Mouse (Mus musculus) thymus, adult 2 months (tissue): Measurements from ENCODE around the gene Glipr1. TPM values are rescaled to one million over a fixed set of nuclear protein-coding genes. Genes with fewer than 3 reads are reported as not detected.
"Not testable (repeated sequence)": the region's sequence is repeated elsewhere in the genome, so short reads cannot be mapped to it uniquely, and the experiment has no call there.

ENCODE experiments used
- DNase-seq: peaks from one replicate; pipeline ENCODE4 v3.0.0; 2021
- H3K27ac ChIP-seq: fragments of 200-500 bp; 2 replicates; pipeline ENCODE4 v1.5.1; 2012; ENCODE audit warnings: low read length, control low read depth; ENCODE audit not compliant: control insufficient read depth, insufficient read depth
- H3K27me3 ChIP-seq: fragments of 200-500 bp; 2 replicates; pipeline ENCODE4 v1.6.1; 2012; ENCODE audit warnings: mild to moderate bottlenecking, low read length, moderate library complexity, mixed read lengths; ENCODE audit not compliant: control insufficient read depth, insufficient read depth
- H3K36me3 ChIP-seq: fragments of 200-500 bp; 2 replicates; pipeline ENCODE4 v1.6.1; 2012; ENCODE audit warnings: mild to moderate bottlenecking, low read length, moderate library complexity; ENCODE audit not compliant: control insufficient read depth, insufficient read depth
- H3K4me1 ChIP-seq: fragments of 200-500 bp; replicated peaks from 2 replicates; pipeline ENCODE4 v1.6.1; 2012; ENCODE audit warnings: low read length; ENCODE audit not compliant: control insufficient read depth, insufficient read depth
- H3K4me3 ChIP-seq: fragments of 200-500 bp; 2 replicates; pipeline ENCODE4 v1.5.1; 2012; ENCODE audit warnings: mild to moderate bottlenecking, low read length, control low read depth, moderate library complexity; ENCODE audit not compliant: control insufficient read depth, insufficient read depth
- CTCF ChIP-seq: fragments of 200-500 bp; IDR thresholded peaks from 2 replicates; pipeline ENCODE4 v1.5.1; 2012; ENCODE audit warnings: mild to moderate bottlenecking, control low read depth, low read length, moderate library complexity, borderline replicate concordance; ENCODE audit not compliant: control insufficient read depth, poor library complexity, insufficient read depth; ENCODE audit errors: extremely low read depth
- POLR2A ChIP-seq: fragments of 200-500 bp; IDR thresholded peaks from 2 replicates; pipeline ENCODE4 v1.6.1; 2012; ENCODE audit warnings: mild to moderate bottlenecking, low read length, control low read depth, moderate library complexity; ENCODE audit not compliant: control insufficient read depth, poor library complexity, insufficient read depth; ENCODE audit errors: extremely low read depth
- WGBS: fragments of 180-500 bp; shearing (Covaris S2); methylation state at CpG from one replicate; pipeline ENCODE4 v1.1.7; 2018; 5-methylcytosine and 5-hydroxymethylcytosine counted together
- polyA plus RNA-seq: library from polyadenylated mRNA; depleted of rRNA; stranded (reverse); fragments of >200 nt; gene quantifications from 2 replicates; pipeline ENCODE4 v1.2.3, GENCODE M21; 2012; rRNA removed

The Glipr1 gene
- polyA plus RNA-seq = 40.5 and 62.2 TPM in 2 replicates

- 8% methylated on average over 9 of the region's 9 CpGs for WGBS
- Histone ChIP-seq H3K27me3 (no peaks in the 10 kb centered on the region), H3K4me3 (no peak within 1 kb of the TSS), H3K4me1 (peaks cover 13% of the 10 kb centered on the region), H3K36me3 (no peaks in the 10 kb centered on the region), H3K27ac (peak within 1 kb of the TSS; percentile 42; the same call in 1 of the 2 replicates)
- peak; percentile 58 for DNase-seq
- TF ChIP-seq CTCF (no peak), POLR2A (no peak)
Observed at GRCm38 (mm10) chr10:112002544-112003215, at the start of gene Glipr1. Gene Glipr1 (minus strand): TSS chr10:112002631.

GRCm38 (mm10) chr10:112051956-112052355 is 49.5 kb upstream of the Glipr1 start:
- not testable (repeated sequence) for H3K27me3 ChIP-seq, H3K27ac ChIP-seq, H3K36me3 ChIP-seq, H3K4me3 ChIP-seq, DNase-seq, H3K4me1 ChIP-seq
- 89% methylated on average over 2 of the region's 2 CpGs for WGBS

GRCm38 (mm10) chr10:112051220-112051619 is 48.8 kb upstream of the Glipr1 start:
- no peak overlapping the region for H3K4me3 ChIP-seq
- TF ChIP-seq CTCF = no peak
- TF ChIP-seq POLR2A = no peak
- no peaks in the 10 kb centered on the region for H3K36me3 ChIP-seq
- H3K27ac ChIP-seq = no peak overlapping the region
- no peak for DNase-seq
- no peaks in the 10 kb centered on the region for H3K4me1 ChIP-seq
- no peaks in the 10 kb centered on the region for H3K27me3 ChIP-seq

GRCm38 (mm10) chr10:112044283-112044682 is 41.9 kb upstream of the Glipr1 start:
- not testable (repeated sequence) for H3K27me3 ChIP-seq, H3K36me3 ChIP-seq, H3K4me1 ChIP-seq, H3K4me3 ChIP-seq, H3K27ac ChIP-seq
- DNase-seq = peak; percentile 7
- 59% methylated on average over 14 of the region's 14 CpGs for WGBS

GRCm38 (mm10) chr10:112043523-112043922 is 41.1 kb upstream of the Glipr1 start:
- DNase-seq, H3K27ac ChIP-seq, H3K4me3 ChIP-seq, H3K36me3 ChIP-seq, H3K27me3 ChIP-seq, H3K4me1 ChIP-seq: not testable (repeated sequence)
- WGBS = 34% methylated on average over 9 of the region's 9 CpGs

GRCm38 (mm10) chr10:112028689-112029088 is 26.3 kb upstream of the Glipr1 start:
- not testable (repeated sequence) for H3K27me3 ChIP-seq, H3K4me1 ChIP-seq, H3K36me3 ChIP-seq, H3K4me3 ChIP-seq, H3K27ac ChIP-seq, DNase-seq
- 80% methylated on average over 3 of the region's 3 CpGs for WGBS

GRCm38 (mm10) chr10:112023585-112023984 is 21.2 kb upstream of the Glipr1 start:
- no peak for TF ChIP-seq POLR2A
- H3K27ac ChIP-seq = no peak overlapping the region
- no peak overlapping the region for H3K4me3 ChIP-seq
- 59% methylated on average over 2 of the region's 2 CpGs for WGBS
- DNase-seq = no peak
- no peaks in the 10 kb centered on the region for H3K4me1 ChIP-seq
- no peaks in the 10 kb centered on the region for H3K36me3 ChIP-seq
- no peaks in the 10 kb centered on the region for H3K27me3 ChIP-seq

GRCm38 (mm10) chr10:112009511-112009910 is 7.1 kb upstream of the Glipr1 start:
- DNase-seq, H3K27ac ChIP-seq, H3K4me1 ChIP-seq, H3K27me3 ChIP-seq, H3K4me3 ChIP-seq, H3K36me3 ChIP-seq: not testable (repeated sequence)
- WGBS = 69% methylated on average over 1 of the region's 1 CpGs
